Mouse (Mus musculus) T-helper 2 cell (primary cell): ENCODE results near the gene Gm10663.

Source experiments
- in situ Hi-C: fragments of 300-600 bp; cut with MboI, MseI; formaldehyde crosslinking; loops from one replicate; pipeline ENCODE4 v1.15.1; 2025; ENCODE audit warnings: high pct_unique_total_duplicates

The Gm10663 gene

DNA sequence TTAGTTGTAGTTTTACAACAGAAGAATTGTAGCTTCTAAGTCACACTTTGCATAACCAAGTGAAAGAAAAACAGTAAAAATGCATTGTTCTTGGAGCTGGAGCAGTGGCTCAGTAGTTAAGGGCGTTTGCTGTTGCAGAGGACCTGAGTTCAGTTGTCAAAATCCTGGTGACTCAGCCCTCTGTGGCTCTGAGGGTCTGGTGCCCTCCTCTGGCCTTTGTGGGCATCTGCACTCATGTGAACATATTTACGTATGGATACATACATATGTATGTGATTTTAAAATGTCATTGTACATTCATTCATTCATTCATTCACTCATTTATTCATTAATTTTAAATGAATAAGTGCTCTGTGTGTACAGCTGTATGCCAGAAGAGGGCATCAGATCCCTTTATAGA is 10.8 kb downstream of the Gm10663 start:
- in situ Hi-C loops, result no loop called here

DNA sequence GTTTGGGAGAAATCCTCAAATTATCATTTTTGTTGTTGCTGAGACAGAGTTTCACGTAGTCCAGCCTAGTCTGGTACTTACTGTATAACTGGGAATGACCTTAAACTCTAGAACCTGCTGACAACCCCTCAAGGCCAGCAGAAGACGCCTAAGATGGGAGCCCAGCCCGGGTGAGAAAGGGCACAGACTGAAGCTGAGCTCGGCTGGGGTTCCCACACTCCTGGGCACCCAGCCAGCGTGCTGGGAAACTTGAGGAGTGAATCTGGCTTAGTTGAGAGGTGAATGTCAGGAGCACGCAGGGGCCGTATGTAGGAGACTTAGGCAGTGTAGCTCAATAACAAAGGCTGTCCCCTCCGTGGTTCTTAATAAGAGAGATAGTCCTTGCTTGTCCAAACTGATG is 12.9 kb downstream of the Gm10663 start:
- in situ Hi-C loops, result no loop called here

DNA sequence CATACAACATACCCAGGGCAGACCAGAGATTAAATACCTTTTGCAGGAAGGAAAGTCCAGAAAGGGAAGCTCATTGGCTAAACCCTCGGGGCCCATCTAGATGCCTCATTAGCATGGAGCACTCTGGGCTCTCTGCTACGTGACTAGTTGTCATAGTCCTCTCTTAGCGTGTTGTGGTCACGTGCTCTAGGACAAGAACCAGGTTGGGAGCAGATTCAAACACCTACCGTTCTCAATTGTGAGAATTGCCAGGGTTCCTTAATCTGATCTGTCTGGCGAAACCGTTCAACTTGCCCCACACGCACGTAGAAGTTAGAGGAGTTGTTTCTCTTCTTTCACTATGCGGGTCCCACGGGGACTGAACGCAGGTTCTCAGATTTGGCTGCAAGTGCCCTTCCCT is 13.3 kb downstream of the Gm10663 start:
- in situ Hi-C loops, result no loop called here

DNA sequence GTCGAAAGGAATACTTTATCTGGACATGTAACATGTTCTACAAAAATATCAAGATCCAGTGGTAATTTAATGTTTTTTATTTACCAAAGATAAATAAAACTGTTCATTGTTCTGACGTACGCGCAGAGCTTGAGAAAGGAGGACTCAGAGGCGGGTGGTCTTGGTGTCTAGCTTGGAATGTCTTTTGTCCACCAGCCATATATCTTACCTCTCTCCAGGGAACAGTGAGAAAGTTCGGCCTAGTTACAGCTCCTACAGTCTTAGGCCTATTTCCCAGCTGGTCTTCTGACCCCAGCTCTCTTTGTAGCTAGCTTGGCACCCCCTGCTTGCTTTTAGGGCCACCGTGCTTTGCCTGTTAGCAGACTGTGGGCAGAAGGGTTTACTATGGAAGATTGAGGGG is 14.9 kb downstream of the Gm10663 start:
- in situ Hi-C loops, result no loop called here

DNA sequence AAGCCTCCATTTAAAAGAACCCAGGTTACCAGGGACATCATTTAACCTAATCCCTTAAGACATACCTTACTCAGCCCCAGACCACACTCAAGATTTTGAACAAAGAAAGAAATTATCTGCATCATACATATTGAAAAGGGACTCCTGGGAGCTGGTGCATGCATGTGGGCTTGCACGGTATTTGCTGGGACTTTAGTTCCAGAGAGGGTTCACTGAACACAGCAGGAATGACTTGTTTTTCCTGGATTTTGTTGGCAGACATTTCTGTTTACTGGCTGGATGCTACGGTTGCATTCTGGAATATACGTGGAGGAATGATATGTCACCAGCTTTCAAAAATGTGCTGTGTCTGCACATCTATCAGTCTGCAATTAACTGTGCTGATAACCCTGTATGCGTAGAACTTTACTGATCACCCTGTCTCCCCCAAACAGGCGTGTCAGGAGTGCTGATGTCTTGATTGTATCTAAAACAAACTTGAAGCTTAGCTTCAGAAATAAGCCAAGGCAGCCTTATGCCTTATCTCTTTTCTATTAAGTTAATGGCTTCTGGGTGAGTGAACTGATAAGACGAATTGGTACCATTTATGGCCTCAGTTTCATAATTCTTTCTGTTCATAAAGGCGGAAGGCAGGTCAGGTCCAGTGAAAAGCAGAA is 23.1 kb downstream of the Gm10663 start:
- in situ Hi-C loops, result no loop called here

DNA sequence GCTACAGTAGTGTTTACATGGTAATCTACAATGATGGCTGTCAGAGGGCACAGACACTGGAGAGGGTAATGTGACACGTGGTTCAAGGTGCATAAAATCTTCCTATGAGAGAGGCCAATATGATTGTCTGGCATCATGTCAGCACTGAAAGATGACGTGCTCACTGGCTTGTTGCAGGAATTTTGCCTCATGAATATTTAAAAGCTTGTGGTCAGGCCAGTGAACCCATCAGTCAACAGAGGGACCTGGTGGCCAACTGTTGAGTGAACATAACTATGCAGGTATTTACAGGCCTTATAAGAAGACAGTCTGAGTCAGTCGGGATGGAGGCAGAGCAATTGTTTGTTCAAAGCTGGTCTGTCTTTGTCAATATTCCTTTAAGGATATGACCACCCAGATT is 24.9 kb downstream of the Gm10663 start:
- in situ Hi-C loops, result no loop called here

DNA sequence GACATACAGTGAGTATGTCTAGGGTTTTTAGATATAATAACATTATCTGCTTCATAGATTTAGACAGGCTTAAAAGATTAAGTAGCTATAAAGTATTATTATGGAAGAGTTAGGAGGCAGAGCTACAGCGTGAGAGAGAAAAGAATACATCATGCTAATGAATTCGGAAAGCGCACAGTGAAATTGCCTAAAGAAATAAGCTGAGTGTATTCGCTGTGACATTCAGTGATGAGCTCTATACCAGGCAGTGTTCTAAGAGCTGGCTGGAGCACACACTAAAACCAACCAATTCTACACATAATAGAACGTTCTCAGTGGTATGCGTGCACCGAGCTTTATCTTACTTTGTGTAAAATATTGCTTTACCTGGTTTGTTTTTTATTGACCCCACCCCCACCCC is 28.8 kb downstream of the Gm10663 start:
- in situ Hi-C loops, result no loop called here

DNA sequence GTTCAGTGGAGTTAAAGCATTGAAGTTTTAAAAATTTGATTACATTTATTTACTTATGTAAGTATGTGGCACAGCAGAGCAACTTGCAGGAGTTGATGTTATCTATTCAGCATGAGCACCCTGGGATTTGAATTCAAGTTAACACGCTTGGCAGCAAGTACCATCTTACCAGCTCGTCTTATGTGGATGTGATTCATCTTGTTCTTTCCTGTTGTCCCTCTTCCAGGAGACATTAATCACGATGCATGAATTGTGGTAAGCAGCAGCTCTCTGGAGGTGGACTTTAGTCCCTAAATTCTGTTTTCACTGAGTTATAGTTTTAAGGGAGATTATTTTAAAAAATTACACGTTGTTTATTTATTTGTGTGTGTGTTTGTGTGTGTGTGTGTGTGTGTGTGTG is 29.2 kb downstream of the Gm10663 start:
- in situ Hi-C loops, result no loop called here

DNA sequence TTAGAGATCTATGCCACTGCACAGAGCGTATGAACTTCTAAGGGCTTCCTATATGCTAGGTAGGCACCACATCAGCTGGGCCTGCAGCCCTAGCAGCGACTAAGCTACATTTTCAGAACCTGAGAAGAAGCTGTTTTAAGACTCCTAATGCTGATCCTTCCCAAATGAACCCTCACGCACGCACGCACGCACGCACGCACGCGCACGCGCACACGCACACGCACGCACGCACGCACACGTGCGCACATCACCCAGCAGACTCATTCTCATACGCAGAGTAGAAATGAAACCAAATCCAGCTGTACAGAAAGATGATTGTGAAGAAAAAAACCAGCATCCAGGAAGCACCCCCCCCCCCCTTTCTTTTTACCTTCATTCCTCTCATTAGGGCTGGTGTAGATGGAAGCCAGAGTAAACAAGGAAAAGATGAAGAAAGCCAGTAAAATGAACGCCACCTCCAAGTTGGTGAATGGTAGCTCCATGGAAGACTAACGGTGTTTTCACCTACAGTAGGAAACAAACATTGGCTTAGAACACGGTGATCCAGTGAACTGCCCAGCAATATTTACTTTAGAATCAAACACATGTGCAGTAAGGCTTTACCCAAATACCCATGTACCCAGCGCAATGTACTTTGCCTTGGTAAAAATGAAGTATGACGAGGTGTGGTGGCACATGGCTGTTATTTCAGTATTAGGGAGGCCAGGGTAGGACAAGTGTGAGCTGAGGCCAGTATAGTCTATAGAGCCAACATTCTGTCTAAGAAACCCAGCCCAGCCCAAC is 33.3 kb downstream of the Gm10663 start:
- in situ Hi-C loops, result no loop called here

DNA sequence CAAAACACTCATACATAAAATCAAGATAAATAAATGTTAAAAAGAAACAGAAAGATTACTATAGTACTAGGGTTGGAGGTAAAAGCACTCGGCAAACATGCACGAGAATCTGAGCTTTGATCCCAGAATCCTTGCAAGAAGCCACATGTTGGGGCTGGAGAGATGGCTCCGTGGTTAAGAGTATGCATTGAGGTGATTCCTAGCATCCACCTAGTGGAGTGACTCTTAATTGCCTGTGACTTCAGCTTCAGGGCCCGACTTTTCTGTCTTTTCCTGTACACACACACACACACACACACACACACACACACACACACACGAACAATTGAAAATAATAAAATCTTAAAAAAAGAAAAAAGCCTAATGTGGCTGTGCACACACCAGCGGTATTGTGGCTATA is 34.1 kb downstream of the Gm10663 start:
- in situ Hi-C loops, result no loop called here

DNA sequence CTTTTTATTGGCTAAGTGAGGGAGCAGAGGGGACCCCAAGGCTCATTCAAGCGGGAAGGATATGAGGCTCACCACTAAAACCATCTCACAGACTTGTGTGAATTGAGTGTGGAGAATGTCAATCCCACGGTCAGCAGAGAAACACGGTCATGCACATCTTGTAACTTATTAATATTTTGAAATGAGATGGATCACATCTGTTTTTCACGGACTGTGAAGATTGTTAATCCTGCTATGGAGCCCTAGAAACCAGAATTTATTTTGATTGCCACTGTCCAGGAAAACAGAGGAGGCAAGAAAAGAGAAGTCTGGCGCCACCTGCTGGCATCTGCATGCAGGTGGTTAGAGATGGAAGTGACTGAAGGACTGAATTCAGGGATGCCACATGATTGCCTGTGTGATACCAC is 35.5 kb downstream of the Gm10663 start:
- in situ Hi-C loops, result no loop called here

DNA sequence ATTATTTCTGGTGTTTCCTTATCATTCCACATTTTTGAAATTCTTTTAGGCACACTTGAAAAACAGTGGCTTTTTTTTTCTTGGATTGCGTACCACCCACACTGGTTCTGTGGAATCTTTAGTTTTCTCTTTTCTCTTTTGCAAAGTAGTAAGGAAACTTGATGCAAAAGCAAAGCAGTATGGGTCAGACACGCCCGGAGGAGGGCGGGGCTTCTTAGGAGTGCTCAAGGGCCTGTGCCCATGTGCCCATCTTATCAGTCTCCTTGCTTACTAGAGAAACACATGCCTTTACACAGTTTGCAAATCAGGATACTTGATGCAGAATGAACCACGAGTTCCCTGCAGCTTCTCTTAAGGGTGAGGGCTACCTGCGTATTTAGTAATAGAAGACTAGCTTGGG is 37.3 kb downstream of the Gm10663 start:
- in situ Hi-C loops, result no loop called here

DNA sequence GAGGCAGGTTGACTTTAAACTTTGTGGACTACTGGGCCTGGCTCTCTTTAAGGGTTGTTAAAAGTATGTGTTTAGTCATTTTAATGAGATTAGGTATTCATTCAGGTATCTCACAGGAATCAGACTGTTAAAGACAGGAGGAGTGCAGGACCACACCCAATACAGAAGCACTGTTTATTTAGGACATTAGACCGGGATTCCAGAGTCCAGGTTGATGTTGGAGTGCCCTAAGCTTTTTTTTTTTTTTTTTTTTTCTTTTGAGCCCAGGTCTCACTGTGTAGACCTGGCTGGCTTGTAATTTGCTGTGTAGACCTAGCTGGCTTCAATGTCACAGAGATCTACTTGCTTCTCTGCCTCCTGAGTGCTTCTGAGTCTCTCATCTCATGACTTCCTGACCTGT is 51.2 kb downstream of the Gm10663 start:
- in situ Hi-C loops, result loop anchor here (10.0 kb wide), 1 partner anchor 1679 kb away; no protein-coding TSS in a partner anchor

DNA sequence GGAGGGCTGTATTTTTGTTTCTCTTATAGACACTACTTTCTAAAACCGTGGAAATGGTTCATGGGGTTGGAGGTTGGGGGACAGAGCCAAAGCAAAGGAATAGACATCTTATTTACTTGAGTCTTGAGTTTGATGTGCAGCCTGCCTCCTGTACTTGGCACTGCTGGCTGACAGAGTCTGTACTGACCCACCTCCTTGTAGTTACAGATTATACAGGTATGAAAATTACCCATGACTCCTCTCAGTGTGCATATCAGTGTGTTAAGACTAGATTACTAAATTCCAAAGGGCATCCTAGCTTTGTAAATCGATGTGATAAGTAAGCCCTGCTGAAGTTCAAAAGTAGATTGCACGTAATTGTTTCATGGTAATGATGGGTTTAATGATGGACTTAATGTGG is 51.6 kb downstream of the Gm10663 start:
- in situ Hi-C loops, result loop anchor here (10.0 kb wide), 1 partner anchor 1678 kb away; no protein-coding TSS in a partner anchor
